Mouse (Mus musculus) olfactory bulb, adult 2 months (tissue): Measurements from ENCODE around the gene Plk2.

Experiments used
- CTCF ChIP-seq: fragments of 200-500 bp; IDR thresholded peaks from 2 replicates; pipeline ENCODE4 v1.5.1; 2012; ENCODE audit warnings: low read depth, mild to moderate bottlenecking, low read length, moderate library complexity; ENCODE audit not compliant: insufficient read depth
- POLR2A ChIP-seq: fragments of 200-500 bp; IDR thresholded peaks from 2 replicates; pipeline ENCODE4 v1.6.1; 2012; ENCODE audit warnings: mild to moderate bottlenecking, low read depth, low read length, moderate library complexity; ENCODE audit not compliant: insufficient read depth

GRCm38 (mm10) chr13:110404059-110404458 lies 9.2 kb downstream of the Plk2 start:
- TF ChIP-seq CTCF: no peak
- no peak for TF ChIP-seq POLR2A
